Mouse (Mus musculus) heart, postnatal 0 days (tissue): ENCODE data around the gene Tbx21.

ENCODE experiments used
- CTCF ChIP-seq: IDR thresholded peaks from 2 replicates; pipeline ENCODE4 v1.5.1; 2016; ENCODE audit warnings: antibody characterized with exemption, control low read depth, low read depth
- EP300 ChIP-seq: IDR thresholded peaks from 2 replicates; pipeline ENCODE4 v1.6.1; 2016; ENCODE audit warnings: antibody characterized with exemption, low read depth

- TF ChIP-seq CTCF, result no peak
- TF ChIP-seq EP300, result no peak
These were observed 45.8 kb downstream of the Tbx21 start for GRCm38 (mm10) chr11:97069333-97069732.
